Mouse (Mus musculus) regulatory T cell (primary cell): ENCODE results near the gene 9630041A04Rik.

Source experiments
- in situ Hi-C: fragments of 300-600 bp; cut with MboI, MseI; formaldehyde crosslinking; loops from one replicate; pipeline ENCODE4 v1.15.1; 2025; ENCODE audit warnings: high pct_unique_total_duplicates

The 9630041A04Rik gene

DNA sequence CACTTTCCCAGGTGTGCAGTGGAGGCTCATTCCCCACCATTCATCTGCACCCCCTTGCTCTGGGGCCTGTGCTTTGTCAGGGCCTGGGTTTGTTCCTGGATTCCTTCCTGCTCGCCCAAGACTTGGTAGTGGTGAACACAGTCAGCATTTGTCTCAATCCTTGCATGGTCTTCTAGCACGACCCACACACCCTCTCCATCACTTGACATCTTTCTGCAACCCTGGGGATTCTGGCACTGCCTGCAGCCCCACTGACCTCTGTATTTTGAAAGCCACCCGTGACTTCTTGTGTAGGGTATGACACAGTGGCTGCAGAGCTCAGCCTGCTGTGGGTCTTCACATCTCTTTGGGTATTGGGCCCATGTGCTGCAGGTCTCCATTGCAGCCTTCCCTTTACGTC is 57.1 kb downstream of the 9630041A04Rik start:
- in situ Hi-C loops: no loop called here

- in situ Hi-C loops: no loop called here
Measured at GRCm38 (mm10) chr9:101919324-101919723, 57.7 kb downstream of the 9630041A04Rik start.

DNA sequence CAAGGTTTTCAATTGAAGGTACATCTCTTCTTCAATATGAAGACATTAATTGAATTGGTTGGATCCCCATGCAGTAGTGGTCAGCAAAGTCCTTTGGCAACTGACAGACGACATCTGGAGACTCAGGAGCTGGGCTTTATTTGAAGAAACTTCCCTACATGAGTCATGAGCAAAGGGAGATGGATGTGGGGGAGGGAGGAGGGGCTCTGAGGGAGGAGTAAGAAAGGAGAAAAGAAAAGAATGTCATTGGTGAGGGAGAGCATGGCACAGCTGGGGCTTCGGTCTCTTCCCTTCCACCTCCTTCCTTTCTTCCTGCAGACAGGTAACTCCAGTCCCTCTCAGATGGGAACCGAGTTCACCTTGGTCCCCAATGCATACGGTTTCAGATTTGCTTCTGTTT is 61.2 kb downstream of the 9630041A04Rik start:
- in situ Hi-C loops: no loop called here

DNA sequence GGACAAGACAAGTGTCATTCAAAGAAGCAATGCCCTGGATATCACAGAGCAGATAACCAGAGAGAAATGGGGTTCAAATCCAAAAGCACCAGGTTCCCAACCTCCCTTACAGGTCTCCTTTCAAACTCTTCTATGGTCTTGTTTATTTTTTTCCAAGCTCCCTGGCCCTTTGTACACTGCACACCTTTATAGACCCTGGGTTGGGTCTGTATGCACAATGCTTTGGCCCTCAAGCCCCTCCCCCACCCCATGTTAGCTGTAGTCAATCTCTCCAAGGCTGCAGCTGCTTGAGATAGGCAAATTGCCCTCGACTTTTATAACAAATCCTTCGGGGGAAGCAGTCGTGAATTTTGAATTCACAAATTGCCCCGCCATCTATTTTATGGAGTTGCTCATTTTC is 63.2 kb downstream of the 9630041A04Rik start:
- in situ Hi-C loops: no loop called here

DNA sequence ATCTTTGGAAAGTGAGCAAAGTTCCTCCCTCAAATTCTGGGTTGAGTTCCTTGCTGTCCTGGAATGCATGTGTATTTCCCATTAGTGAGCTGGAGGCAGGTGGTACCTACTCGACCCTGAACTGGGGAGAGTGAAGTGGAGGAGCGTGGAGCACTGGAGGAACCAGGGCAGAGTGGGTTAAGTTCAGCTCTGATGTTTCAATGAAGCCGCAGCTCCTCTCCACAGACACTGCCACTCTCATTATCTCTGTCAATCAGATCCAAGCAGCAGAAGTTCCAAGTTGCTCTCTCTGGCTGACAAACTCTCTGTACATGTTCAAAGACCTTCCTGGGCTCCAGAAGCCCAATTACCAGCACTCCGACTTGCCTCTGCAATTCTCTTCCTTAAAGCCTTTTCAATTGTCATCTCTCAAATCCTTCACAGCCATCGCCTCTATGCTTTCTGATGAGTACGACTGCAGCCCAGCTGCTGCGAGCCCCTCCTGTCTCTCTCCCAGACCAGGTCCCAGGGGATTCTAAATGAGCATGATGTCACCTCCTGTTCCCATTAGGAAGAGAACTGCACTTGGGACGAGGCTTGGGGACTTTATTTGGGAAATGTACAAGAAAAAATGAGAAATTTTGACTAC is 72.4 kb downstream of the 9630041A04Rik start:
- in situ Hi-C loops: no loop called here

DNA sequence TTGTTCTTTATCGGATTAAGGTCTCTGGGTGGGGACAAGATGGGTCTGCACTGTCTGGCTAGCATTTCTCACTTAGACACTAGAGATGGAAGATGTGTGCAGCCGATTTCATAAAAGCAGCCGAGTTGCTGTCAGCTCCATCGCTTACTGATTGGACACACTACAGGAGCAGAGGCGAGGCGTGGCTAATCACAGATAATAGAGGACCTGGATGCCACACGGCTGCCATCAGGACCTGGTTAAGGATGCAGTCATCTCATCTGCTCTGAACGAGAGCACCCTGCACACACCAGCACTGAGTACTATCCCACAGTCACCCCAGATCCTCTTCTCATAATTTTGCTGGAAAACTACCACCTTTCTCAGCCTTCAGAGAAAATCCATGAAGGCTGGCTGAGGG is 73.2 kb downstream of the 9630041A04Rik start:
- in situ Hi-C loops: no loop called here

- in situ Hi-C loops: no loop called here
Measured at GRCm38 (mm10) chr9:101938066-101938465, 76.4 kb downstream of the 9630041A04Rik start.

- in situ Hi-C loops: no loop called here
Measured at GRCm38 (mm10) chr9:101939006-101939405, 77.4 kb downstream of the 9630041A04Rik start.

DNA sequence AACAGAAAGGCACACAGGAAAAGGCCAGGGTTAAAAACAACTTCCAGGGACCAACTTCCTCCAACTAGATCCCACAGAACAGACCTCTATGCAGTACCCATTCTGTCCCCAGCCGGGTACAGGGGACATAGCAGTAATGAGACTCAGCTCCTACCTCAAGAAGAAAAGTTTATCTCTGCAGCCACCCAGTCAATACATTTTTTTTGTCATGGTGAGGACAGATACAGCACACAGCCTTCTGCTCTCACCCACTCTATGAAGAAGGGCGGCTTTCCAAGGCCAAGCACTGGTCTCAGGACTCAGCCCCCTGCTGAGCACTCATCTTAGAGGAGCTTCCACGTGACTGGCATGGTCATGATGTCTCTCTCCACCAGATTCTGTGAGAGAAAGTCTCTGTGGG is 78.5 kb downstream of the 9630041A04Rik start:
- in situ Hi-C loops: no loop called here

DNA sequence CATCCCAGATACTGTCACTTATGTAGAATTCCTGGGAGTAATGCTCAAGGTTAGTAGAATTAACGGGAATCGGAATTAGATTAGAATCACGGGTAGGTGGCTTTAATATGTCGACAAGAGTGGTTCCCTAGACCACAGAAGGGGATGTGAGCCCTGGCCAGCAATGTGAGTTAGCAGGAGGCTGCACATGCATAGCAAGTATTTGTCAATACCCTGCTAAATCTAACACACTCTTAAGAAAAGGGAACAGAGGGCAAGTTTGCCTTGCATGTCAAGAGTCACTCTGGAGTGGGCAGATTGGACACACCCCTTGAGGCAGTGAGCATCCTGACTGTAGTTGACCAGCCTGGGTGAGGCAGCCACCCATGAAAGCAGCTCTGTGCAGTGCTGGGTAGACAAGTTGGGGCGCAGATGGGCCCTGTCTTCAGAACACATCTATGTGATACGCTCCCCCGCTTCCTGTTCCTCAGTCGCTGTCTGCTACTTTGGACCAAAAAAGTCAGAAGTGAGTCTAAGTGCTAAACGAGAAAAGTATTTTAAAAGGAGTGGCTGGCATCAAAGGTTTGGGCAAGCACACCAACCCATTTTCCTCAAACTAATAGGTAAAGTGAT is 80.5 kb downstream of the 9630041A04Rik start:
- in situ Hi-C loops: no loop called here

DNA sequence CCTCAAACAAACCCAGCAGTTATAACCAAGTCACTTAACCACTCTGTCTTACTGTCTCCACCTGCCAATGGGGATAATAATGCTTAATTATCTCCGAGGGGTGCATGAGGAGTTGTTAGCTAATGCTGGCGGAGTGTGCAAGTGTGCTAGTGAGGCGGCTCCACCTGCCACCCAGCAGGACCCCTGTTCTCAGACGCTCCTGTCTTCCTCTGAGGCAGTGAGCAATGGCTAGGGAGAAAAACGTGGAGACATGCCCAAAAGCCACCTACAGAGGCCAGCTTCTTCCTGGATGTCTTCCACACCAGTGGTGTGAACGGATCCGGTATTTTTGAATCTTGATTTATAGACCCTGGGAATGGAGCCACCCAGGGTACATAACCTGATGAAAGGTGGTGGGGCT is 83.7 kb downstream of the 9630041A04Rik start:
- in situ Hi-C loops: no loop called here

DNA sequence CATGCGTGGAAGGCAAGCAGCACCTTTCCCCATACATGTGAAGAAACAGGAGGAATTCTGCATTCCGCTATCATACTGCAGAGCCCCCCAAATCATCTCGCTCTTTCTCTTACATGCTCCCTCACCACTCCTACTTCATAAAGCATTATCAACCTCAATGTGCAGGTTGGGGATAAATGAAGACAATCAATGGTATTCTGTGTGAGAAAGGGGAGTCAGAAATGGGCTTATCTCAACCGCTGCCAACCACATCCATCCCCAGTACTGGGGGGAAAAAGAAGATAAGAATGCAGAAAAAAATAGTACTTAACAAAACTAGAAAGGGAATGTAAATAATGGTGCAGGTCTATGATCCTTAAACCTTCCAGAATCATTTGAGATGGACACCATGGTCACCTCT is 84.2 kb downstream of the 9630041A04Rik start:
- in situ Hi-C loops: no loop called here

- in situ Hi-C loops: no loop called here
Measured at GRCm38 (mm10) chr9:101950101-101950500, 88.5 kb downstream of the 9630041A04Rik start.

DNA sequence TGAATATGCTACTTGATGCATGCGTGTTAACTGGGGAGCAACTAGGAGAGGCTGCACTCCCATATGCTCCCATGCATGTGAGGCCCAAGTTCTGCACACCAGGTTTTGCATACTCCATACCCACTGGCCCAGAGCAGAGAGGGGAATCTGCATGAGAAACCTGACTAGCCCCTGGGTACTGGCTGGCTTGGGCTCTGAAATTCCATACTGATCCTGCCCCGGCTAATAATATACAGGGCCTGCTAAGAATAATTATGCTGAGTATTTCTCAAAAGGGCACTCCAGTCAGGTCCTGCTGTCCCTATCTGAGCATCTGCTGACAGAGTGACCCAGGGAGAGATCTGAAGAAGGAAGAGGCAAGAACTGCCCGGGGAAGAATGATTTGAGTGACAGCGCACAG is 92.9 kb downstream of the 9630041A04Rik start:
- in situ Hi-C loops: no loop called here

GRCm38 (mm10) chr9:101956228-101956627 is 94.6 kb downstream of the 9630041A04Rik start:
- in situ Hi-C loops: no loop called here

- in situ Hi-C loops: no loop called here
Measured at GRCm38 (mm10) chr9:101971806-101972205, 110.2 kb downstream of the 9630041A04Rik start.

DNA sequence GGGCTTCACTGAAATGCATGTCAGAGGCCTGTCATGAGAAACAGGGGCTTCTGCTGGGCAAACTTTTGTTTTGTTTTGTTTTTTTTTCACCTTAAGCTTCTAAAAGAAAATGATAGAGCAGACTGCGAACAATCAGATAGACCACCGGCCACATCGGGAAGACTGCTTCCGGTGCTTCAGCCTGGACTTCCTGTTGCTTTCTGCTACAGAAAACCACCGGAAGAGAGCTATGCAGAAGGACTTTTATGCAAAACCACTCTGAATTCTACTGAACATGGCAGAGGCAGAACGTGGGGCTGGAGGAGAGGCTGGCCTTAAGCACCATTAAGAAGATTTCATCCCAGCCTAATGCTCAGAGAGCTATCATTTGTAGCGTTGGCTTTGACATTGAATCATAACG is 110.7 kb downstream of the 9630041A04Rik start:
- in situ Hi-C loops: no loop called here

GRCm38 (mm10) chr9:101976884-101977465 is 115.3 kb downstream of the 9630041A04Rik start:
- in situ Hi-C loops: loop anchor here (25.0 kb wide), 1 partner anchor 790 kb away; no protein-coding TSS in a partner anchor

GRCm38 (mm10) chr9:101981161-101981560 is 119.5 kb downstream of the 9630041A04Rik start:
- in situ Hi-C loops: loop anchor here (25.0 kb wide), 1 partner anchor 794 kb away; no protein-coding TSS in a partner anchor

GRCm38 (mm10) chr9:101982378-101982777 is 120.7 kb downstream of the 9630041A04Rik start:
- in situ Hi-C loops: loop anchor here (25.0 kb wide), 1 partner anchor 795 kb away; no protein-coding TSS in a partner anchor

GRCm38 (mm10) chr9:101986910-101987309 is 125.3 kb downstream of the 9630041A04Rik start:
- in situ Hi-C loops: loop anchor here (25.0 kb wide), 1 partner anchor 800 kb away; no protein-coding TSS in a partner anchor

DNA sequence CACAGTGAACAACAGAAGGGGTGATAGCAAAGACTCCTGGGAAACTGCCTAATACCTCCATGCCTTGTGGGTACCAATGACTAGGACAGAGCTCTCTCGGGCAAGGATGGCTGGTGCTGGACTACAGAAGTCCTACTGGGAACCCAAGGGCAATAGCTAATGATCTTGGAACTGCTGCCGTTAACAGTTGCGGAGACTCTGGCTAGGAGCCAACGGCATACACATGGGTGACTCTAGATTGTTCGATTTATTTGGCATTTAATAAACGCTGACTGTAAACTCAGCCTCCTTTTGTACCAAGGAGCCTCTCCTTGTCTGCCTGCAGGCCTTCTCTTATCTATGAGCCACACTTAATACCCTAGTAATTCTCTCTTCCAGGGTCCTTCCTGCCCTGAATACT is 128.4 kb downstream of the 9630041A04Rik start:
- in situ Hi-C loops: loop anchor here (25.0 kb wide), 1 partner anchor 803 kb away; no protein-coding TSS in a partner anchor

- in situ Hi-C loops: loop anchor here (25.0 kb wide), 1 partner anchor 804 kb away; no protein-coding TSS in a partner anchor
Measured at GRCm38 (mm10) chr9:101990836-101991235, 129.2 kb downstream of the 9630041A04Rik start.
